Mouse (Mus musculus): ENCODE results near the gene Mucl3.

DNA sequence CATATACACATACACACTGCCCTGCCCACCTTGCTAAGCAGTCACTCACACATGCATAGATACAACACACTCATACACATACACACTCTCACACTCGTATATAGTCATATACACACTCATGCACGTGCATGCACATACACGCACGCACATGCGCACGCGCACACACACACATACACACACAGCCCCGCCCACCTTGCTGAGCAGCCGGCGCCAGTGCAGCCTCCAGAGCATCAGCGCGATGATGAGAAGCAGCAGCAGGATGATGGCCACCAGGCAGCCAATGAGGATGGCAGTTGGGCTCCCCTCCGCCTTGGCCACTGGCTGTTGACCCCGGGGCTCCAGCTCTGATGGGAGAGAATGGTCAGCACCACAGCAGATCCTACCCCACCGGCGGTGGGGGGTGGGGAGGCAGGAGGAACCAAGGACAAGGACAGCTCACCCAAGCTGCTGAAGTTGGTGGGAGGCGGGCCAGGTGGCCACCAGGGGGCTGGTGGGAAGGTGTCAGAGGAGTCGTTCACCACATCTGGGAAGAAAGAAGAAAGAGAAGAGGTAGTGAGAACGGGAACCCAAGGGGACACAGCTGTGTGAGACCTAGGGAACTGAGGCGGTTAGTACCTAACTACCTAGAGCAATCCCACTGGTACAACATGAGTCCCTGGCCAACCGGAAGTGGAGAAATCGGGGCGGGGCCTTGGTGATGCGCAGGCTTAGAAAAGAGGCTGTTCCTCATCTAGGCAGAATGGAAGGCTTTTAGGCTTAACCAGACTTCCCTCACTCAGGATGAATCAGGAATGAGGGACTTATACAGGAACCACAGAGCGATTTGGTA is 45.1 kb upstream of the Mucl3 start:
- TF ChIP-seq CTCF (IDR thresholded peaks at IDR 0.05) (0 out of 2 replicates have a peak, but pooled peaks have one; percentile 10), POLR2A (IDR thresholded peaks at IDR 0.05; ENCODE audit: insufficient read depth, low read depth, low read length) (no peak)
